Comparison of ENCODE assay signal across 25 mouse cellular contexts in genomic region chr3:138050772-138051171, GRCm38 (mm10). TPM values are rescaled to one million over a fixed set of nuclear protein-coding genes. Genes with fewer than 3 reads are reported as not detected.
"Had no signal": no experiment of that assay in that cellular context is flagged by ENCODE, and none has a peak within 500 bp of the region (broad histone marks: within the 10 kb centered on the region; RNA-seq: fewer than 3 reads in every experiment).

No protein-coding gene starts in this region.

- DNase-seq: kidney, adult 2 months; kidney, postnatal 25 days; layer of hippocampus, postnatal 36 days; liver, embryonic 13.5 days; lung, embryonic 14.5 days; right cerebral cortex, adult 18-20 months; right cerebral cortex, postnatal 14 days; right cerebral cortex, postnatal 4 days; thymus, adult 2 months; thymus, postnatal 14 days; thymus, postnatal 4 days had no signal

- H3K4me2 ChIP-seq: liver, embryonic 13.5 days; lung, embryonic 14.5 days; midbrain, embryonic 12.5 days; midbrain, embryonic 15.5 days; neural tube, embryonic 12.5 days had no signal

- H3K36me3 ChIP-seq: liver, embryonic 13.5 days; midbrain, embryonic 12.5 days; midbrain, embryonic 15.5 days; neural tube, embryonic 12.5 days had no signal

- ATAC-seq: intestine, embryonic 16.5 days; lung, postnatal 0 days; midbrain, embryonic 15.5 days had no signal

- H3K4me3 ChIP-seq: left cerebral cortex, adult 2 months; liver, embryonic 13.5 days; midbrain, embryonic 12.5 days; midbrain, embryonic 15.5 days; neural tube, embryonic 12.5 days had no signal

- H3K4me1 ChIP-seq: liver, embryonic 13.5 days; midbrain, embryonic 15.5 days; neural tube, embryonic 12.5 days had no signal

- H3K9me3 ChIP-seq: liver, embryonic 13.5 days; midbrain, embryonic 12.5 days; midbrain, embryonic 15.5 days; neural tube, embryonic 12.5 days had no signal

- H3K9ac ChIP-seq: liver, embryonic 13.5 days; lung, embryonic 14.5 days; midbrain, embryonic 12.5 days; midbrain, embryonic 15.5 days; neural tube, embryonic 12.5 days had no signal

- H3K27ac ChIP-seq: left cerebral cortex, adult 2 months; liver, embryonic 13.5 days; macrophage; midbrain, embryonic 12.5 days; midbrain, embryonic 15.5 days; neural tube, embryonic 12.5 days; stomach, postnatal 0 days had no signal

- H3K27me3 ChIP-seq: liver, embryonic 13.5 days; midbrain, embryonic 12.5 days; midbrain, embryonic 15.5 days; neural tube, embryonic 12.5 days had no signal

RNA-seq across cellular contexts. Expression of gene 1110002E22Rik, which starts 14.1 kb away (rescaled TPM):
- total RNA-seq: megakaryocyte, adult 5-6 weeks had no signal
- polyA plus RNA-seq: liver, adult 2 months; macrophage had no signal

RNA-seq across cellular contexts. Expression of gene Gm5105, which starts 16.4 kb away (rescaled TPM):
- total RNA-seq: left cerebral cortex, postnatal 10 days; liver, adult 2 months; megakaryocyte, adult 5-6 weeks had no signal
- polyA plus RNA-seq: kidney, adult 2 months; limb, embryonic 11.5 days; liver, adult 2 months; liver, embryonic 13.5 days; liver, embryonic 16.5 days; lung, embryonic 14.5 days; macrophage; midbrain, embryonic 12.5 days; neural tube, embryonic 12.5 days; stomach, embryonic 14.5 days; stomach, postnatal 0 days; thymus, adult 2 months had no signal
